Mouse (Mus musculus) urinary bladder, adult 18-20 months (tissue): ENCODE measurements around the gene Pnmal2.

Source experiments
- DNase-seq, 2 experiments: peaks; one replicate each; pipeline ENCODE4 v3.0.0; 2022; ENCODE audit warnings: low spot score in 2 of 2, mixed read lengths in 2 of 2

The Pnmal2 gene

GRCm38 (mm10) chr7:16917447-16917846 is 27.0 kb upstream of the Pnmal2 start:
- no peak for DNase-seq

- no peak for DNase-seq
Observed at GRCm38 (mm10) chr7:16918014-16918413, 26.5 kb upstream of the Pnmal2 start.

GRCm38 (mm10) chr7:16918670-16919069 is 25.8 kb upstream of the Pnmal2 start:
- no peak for DNase-seq

GRCm38 (mm10) chr7:16919395-16920149 is 24.9 kb upstream of the Pnmal2 start:
- DNase-seq = no peak

- no peak for DNase-seq
Observed at GRCm38 (mm10) chr7:16920150-16920579, 24.3 kb upstream of the Pnmal2 start.

GRCm38 (mm10) chr7:16920818-16921791 is 23.4 kb upstream of the Pnmal2 start:
- no peak for DNase-seq

- DNase-seq = no peak
Observed at GRCm38 (mm10) chr7:16921881-16922335, 22.6 kb upstream of the Pnmal2 start.

- DNase-seq = no peak
Observed at GRCm38 (mm10) chr7:16922360-16922973, 22.0 kb upstream of the Pnmal2 start.

- no peak for DNase-seq
Observed at GRCm38 (mm10) chr7:16923283-16924036, 21.0 kb upstream of the Pnmal2 start.

GRCm38 (mm10) chr7:16924037-16924834 is 20.2 kb upstream of the Pnmal2 start, which contains the start of gene Calm3:
Calm3 (minus strand) TSS chr7:16924114.
- DNase-seq = peak; percentile 99

GRCm38 (mm10) chr7:16928341-16928740 is 16.1 kb upstream of the Pnmal2 start:
- DNase-seq = no peak

- no peak for DNase-seq
Observed at GRCm38 (mm10) chr7:16930850-16931249, 13.6 kb upstream of the Pnmal2 start.

- DNase-seq = peak in 1 of 2 experiments; percentile 63
Observed at GRCm38 (mm10) chr7:16931968-16932627, 12.4 kb upstream of the Pnmal2 start.

GRCm38 (mm10) chr7:16932704-16933577 is 11.5 kb upstream of the Pnmal2 start:
- no peak for DNase-seq

GRCm38 (mm10) chr7:16937312-16937711 is 7.2 kb upstream of the Pnmal2 start:
- DNase-seq = no peak

- DNase-seq = no peak
Observed at GRCm38 (mm10) chr7:16938117-16938791, 6.2 kb upstream of the Pnmal2 start.

GRCm38 (mm10) chr7:16940292-16940691 is 4.2 kb upstream of the Pnmal2 start:
- DNase-seq = no peak

GRCm38 (mm10) chr7:16942861-16943260 is 1.6 kb upstream of the Pnmal2 start:
- DNase-seq = no peak
